Mouse (Mus musculus) kidney, adult 2 months (tissue): ENCODE measurements at regions not wholly inside any gene's neighbourhood (a gene's known extent, or its start where the extent isn't known, plus 50 kb on each side); places are given as distances from the start of the nearest gene placed in this dataset.

ENCODE experiments used
- DNase-seq: peaks from one replicate; pipeline ENCODE4 v3.0.0; 2021
- H3K27ac ChIP-seq: fragments of 200-500 bp; 2 replicates; pipeline ENCODE4 v1.5.1; 2012; ENCODE audit warnings: low read depth, low read length, control low read depth, inconsistent platforms; ENCODE audit not compliant: insufficient read depth
- H3K27me3 ChIP-seq: fragments of 200-500 bp; replicated peaks from 2 replicates; pipeline ENCODE4 v1.6.1; 2012; ENCODE audit warnings: mild to moderate bottlenecking, moderate library complexity, low read length, inconsistent platforms; ENCODE audit not compliant: control insufficient read depth, insufficient read depth
- H3K36me3 ChIP-seq: fragments of 200-500 bp; 2 replicates; pipeline ENCODE4 v1.6.1; 2012; ENCODE audit warnings: mild to moderate bottlenecking, moderate library complexity, low read length, inconsistent platforms; ENCODE audit not compliant: control insufficient read depth, insufficient read depth
- H3K4me1 ChIP-seq: fragments of 200-500 bp; 2 replicates; pipeline ENCODE4 v1.6.1; 2011; ENCODE audit warnings: low read length; ENCODE audit not compliant: control insufficient read depth, insufficient read depth
- H3K4me3 ChIP-seq: fragments of 200-500 bp; 2 replicates; pipeline ENCODE4 v1.5.1; 2011; ENCODE audit warnings: mild to moderate bottlenecking, low read depth, low read length, control low read depth; ENCODE audit not compliant: insufficient read depth
- CTCF ChIP-seq: fragments of 200-500 bp; conservative IDR thresholded peaks from 2 replicates; pipeline ENCODE4 v1.5.1; 2011; ENCODE audit warnings: low read depth, mild to moderate bottlenecking, control low read depth, low read length, moderate library complexity, mixed read lengths; ENCODE audit not compliant: insufficient read depth, insufficient read length
- POLR2A ChIP-seq: fragments of 200-500 bp; IDR thresholded peaks from one replicate; pipeline ENCODE4 v1.6.1; 2011; ENCODE audit warnings: low read depth, low read length, control low read depth
- WGBS: fragments of 180-500 bp; shearing (Covaris S2); methylation state at CpG from one replicate; pipeline ENCODE4 v1.1.7; 2018; 5-methylcytosine and 5-hydroxymethylcytosine counted together

DNA sequence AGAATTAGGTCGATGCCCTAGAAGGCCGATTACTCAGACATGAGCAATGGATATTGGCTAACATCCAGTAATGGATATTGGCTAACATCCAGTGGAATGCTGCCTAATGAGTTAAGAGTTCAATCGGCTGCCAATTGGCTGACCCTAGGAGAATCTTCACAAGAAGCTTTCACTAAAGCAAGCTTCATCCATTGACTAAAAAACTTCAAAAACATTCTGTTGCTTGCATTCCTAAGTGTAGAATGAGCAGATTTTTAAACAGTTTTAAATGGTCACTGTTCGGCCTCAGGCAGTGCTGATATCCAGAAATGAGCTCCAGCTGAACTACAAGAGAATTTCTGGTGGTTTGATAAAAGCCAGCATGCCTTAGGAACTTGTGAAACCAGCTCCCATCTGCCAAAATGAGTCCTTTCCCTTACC, 56.8 kb upstream of the Cenpe start:
- no peak overlapping the region for H3K4me3 ChIP-seq
- 18% methylated on average over 4 of the region's 4 CpGs for WGBS
- peak; percentile 84 for DNase-seq
- no peaks in the 10 kb centered on the region for H3K36me3 ChIP-seq
- H3K27ac ChIP-seq = no peak overlapping the region
- TF ChIP-seq POLR2A (no peak), CTCF (no peak)
- H3K27me3 ChIP-seq = no peaks in the 10 kb centered on the region
- H3K4me1 ChIP-seq = peaks cover 7% of the 10 kb centered on the region; the same call in 1 of the 2 replicates
